Comparison of ENCODE assay signal across 8 mouse cellular contexts in the genomic region with DNA sequence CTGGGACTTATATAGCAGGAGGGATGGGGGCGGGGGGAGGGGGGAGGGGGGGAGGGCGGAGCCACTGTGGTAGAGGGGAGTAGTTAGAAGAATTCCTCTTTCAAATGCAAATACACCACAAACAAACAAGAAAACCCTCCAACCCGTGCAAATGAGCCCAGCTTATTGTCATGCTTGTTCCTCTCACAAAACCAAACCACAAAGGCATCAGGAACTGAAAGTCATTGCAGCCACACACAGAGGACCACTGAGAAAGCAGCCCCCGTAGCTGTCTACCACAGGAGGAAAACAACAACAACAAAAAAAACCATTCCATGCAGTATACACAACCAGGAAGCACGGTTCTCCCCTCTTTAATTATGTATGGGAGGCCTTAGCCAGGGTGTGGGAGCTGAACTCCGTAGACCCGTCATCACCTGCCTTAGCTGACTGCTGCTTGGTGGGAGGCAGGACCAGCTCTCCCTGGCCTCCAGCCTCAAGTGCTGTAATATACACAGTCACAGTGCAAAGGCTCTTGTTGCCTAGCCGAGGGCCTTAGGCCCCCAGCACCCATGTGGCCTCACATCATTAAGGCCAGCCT. TPM values are rescaled to one million over a fixed set of nuclear protein-coding genes. Genes with fewer than 3 reads are reported as not detected.
DNase-seq lines count a peak whose midpoint lies in the region; ATAC-seq lines count a peak whose summit lies in the region.
"Had no signal": no experiment of that assay in that cellular context is flagged by ENCODE, and none has a peak within 500 bp of the region (broad histone marks: within the 10 kb centered on the region; RNA-seq: fewer than 3 reads in every experiment).

No protein-coding gene starts in this region.

- H3K9ac ChIP-seq in hindbrain, embryonic 11.5 days (ENCODE audit: low read depth, low read length) = no peak overlapping the region
- no peak overlapping the region for H3K9ac ChIP-seq in midbrain, embryonic 16.5 days (ENCODE audit: low read depth, low read length)
- no peak overlapping the region for H3K9ac ChIP-seq in intestine, embryonic 15.5 days
- H3K9ac ChIP-seq: liver, embryonic 13.5 days had no signal

- no peak overlapping the region for H3K4me3 ChIP-seq in embryonic facial prominence, embryonic 10.5 days
- H3K4me3 ChIP-seq in hindbrain, embryonic 11.5 days (ENCODE audit: low read depth, low read length) = no peak overlapping the region
- H3K4me3 ChIP-seq in midbrain, embryonic 16.5 days (ENCODE audit: low read depth, low read length) = no peak overlapping the region
- H3K4me3 ChIP-seq in intestine, embryonic 15.5 days (replicated peaks) = no peak overlapping the region
- H3K4me3 ChIP-seq: liver, embryonic 13.5 days had no signal

- H3K4me2 ChIP-seq in hindbrain, embryonic 11.5 days (replicated peaks; ENCODE audit: low read depth, low read length) = no peak overlapping the region
- no peak overlapping the region for H3K4me2 ChIP-seq in midbrain, embryonic 16.5 days (ENCODE audit: low read length)
- H3K4me2 ChIP-seq in intestine, embryonic 15.5 days (replicated peaks) = no peak overlapping the region
- H3K4me2 ChIP-seq: liver, embryonic 13.5 days had no signal

- peak; percentile 78 for ATAC-seq in hindbrain, embryonic 11.5 days (ENCODE audit: low FRiP score)
- peak; percentile 52; the same call in 1 of the 2 replicates for ATAC-seq in midbrain, embryonic 16.5 days
- no peak for ATAC-seq in intestine, embryonic 15.5 days

- H3K4me1 ChIP-seq in embryonic facial prominence, embryonic 10.5 days = peaks cover 57% of the 10 kb centered on the region
- peaks cover 3% of the 10 kb centered on the region; the same call in 1 of the 2 replicates for H3K4me1 ChIP-seq in hindbrain, embryonic 11.5 days (replicated peaks; ENCODE audit: control insufficient read depth, insufficient read depth, low read length)
- peaks cover 17% of the 10 kb centered on the region for H3K4me1 ChIP-seq in midbrain, embryonic 16.5 days (ENCODE audit: control insufficient read depth, insufficient read depth, low read length)
- no peaks in the 10 kb centered on the region for H3K4me1 ChIP-seq in intestine, embryonic 15.5 days (replicated peaks)
- H3K4me1 ChIP-seq: liver, embryonic 13.5 days had no signal

- no peaks in the 10 kb centered on the region for H3K27me3 ChIP-seq in embryonic facial prominence, embryonic 10.5 days (replicated peaks; ENCODE audit: low read depth, poor library complexity, severe bottlenecking)
- H3K27me3 ChIP-seq in hindbrain, embryonic 11.5 days (ENCODE audit: control insufficient read depth, insufficient read depth, low read length) = no peaks in the 10 kb centered on the region
- H3K27me3 ChIP-seq in midbrain, embryonic 16.5 days (ENCODE audit: control insufficient read depth, insufficient read depth, low read depth, low read length) = no peaks in the 10 kb centered on the region
- no peaks in the 10 kb centered on the region for H3K27me3 ChIP-seq in intestine, embryonic 15.5 days (replicated peaks)
- H3K27me3 ChIP-seq: liver, embryonic 13.5 days had no signal

- peak overlapping the region; percentile 70 for H3K27ac ChIP-seq in embryonic facial prominence, embryonic 10.5 days (replicated peaks)
- H3K27ac ChIP-seq in hindbrain, embryonic 11.5 days (ENCODE audit: low read depth, low read length) = peak overlapping the region; percentile 51
- peak overlapping the region; percentile 68 for H3K27ac ChIP-seq in midbrain, embryonic 16.5 days (ENCODE audit: low read length)
- no peak overlapping the region for H3K27ac ChIP-seq in intestine, embryonic 15.5 days
- H3K27ac ChIP-seq: liver, embryonic 13.5 days had no signal

- H3K36me3 ChIP-seq in embryonic facial prominence, embryonic 10.5 days (replicated peaks) = no peaks in the 10 kb centered on the region
- H3K36me3 ChIP-seq in hindbrain, embryonic 11.5 days (ENCODE audit: control insufficient read depth, insufficient read depth, low read length) = no peaks in the 10 kb centered on the region
- H3K36me3 ChIP-seq in midbrain, embryonic 16.5 days (ENCODE audit: control insufficient read depth, insufficient read depth, low read length) = peaks cover 13% of the 10 kb centered on the region
- H3K36me3 ChIP-seq in intestine, embryonic 15.5 days = no peaks in the 10 kb centered on the region
- H3K36me3 ChIP-seq: liver, embryonic 13.5 days had no signal

- 27% methylated on average over 8 of the region's 8 CpGs for WGBS in embryonic facial prominence, embryonic 10.5 days
- 15% methylated on average over 8 of the region's 8 CpGs for WGBS in hindbrain, embryonic 11.5 days
- WGBS in midbrain, embryonic 16.5 days = 14% methylated on average over 7 of the region's 8 CpGs
- 38% methylated on average over 8 of the region's 8 CpGs for WGBS in intestine, embryonic 15.5 days

- no peaks in the 10 kb centered on the region for H3K9me3 ChIP-seq in embryonic facial prominence, embryonic 10.5 days
- no peaks in the 10 kb centered on the region for H3K9me3 ChIP-seq in hindbrain, embryonic 11.5 days (ENCODE audit: control insufficient read depth, low read length)
- H3K9me3 ChIP-seq in midbrain, embryonic 16.5 days (replicated peaks; ENCODE audit: control insufficient read depth, low read length, poor library complexity, severe bottlenecking) = no peaks in the 10 kb centered on the region
- H3K9me3 ChIP-seq in intestine, embryonic 15.5 days = no peaks in the 10 kb centered on the region
- H3K9me3 ChIP-seq: liver, embryonic 13.5 days had no signal

- peak; percentile 71 for DNase-seq in ES-CJ7 (ENCODE audit: low read depth, low spot score)
- DNase-seq in embryonic facial prominence, embryonic 10.5 days (ENCODE audit: low spot score) = no peak
- DNase-seq in hindbrain, embryonic 11.5 days (ENCODE audit: low spot score) = peak; percentile 48
- DNase-seq in right cerebral cortex, adult 18-20 months = no peak
- no peak for DNase-seq in right cerebral cortex, postnatal 36 days (ENCODE audit: low spot score in 2 of 2)
- DNase-seq: liver, embryonic 13.5 days had no signal

RNA-seq across cellular contexts. Expression of gene Ttc12, which starts 48.0 kb away (rescaled TPM):
- polyA plus RNA-seq in embryonic facial prominence, embryonic 10.5 days (2016; fragmentation: Nextera tagmentation; extraction: Ambion mirVana) = 1.4 and 1.6 TPM in 2 replicates
- 2.9 and 3.4 TPM in 2 replicates for polyA plus RNA-seq in hindbrain, embryonic 11.5 days (2014; fragmentation: Nextera tagmentation; extraction: Ambion mirVana)
- polyA plus RNA-seq in midbrain, embryonic 16.5 days (2015; fragmentation: Nextera tagmentation; extraction: Ambion mirVana) = 1.7 and 1.9 TPM in 2 replicates
- 0.85 and 1.1 TPM in 2 replicates for polyA plus RNA-seq in intestine, embryonic 15.5 days (2015; fragmentation: Nextera tagmentation; extraction: Ambion mirVana)

Comparison
In these comparisons a context has a peak if more than half of its experiments do, and no peak if none do; other contexts are left out.
1. DNase-seq: peak in ES-CJ7 (single experiment) and hindbrain, embryonic 11.5 days (single experiment); none in embryonic facial prominence, embryonic 10.5 days (single experiment), right cerebral cortex, adult 18-20 months (single experiment) and right cerebral cortex, postnatal 36 days (0 of 2).